Mouse (Mus musculus) cerebellum, adult 9-11 months (tissue): Measurements from ENCODE around the gene Ehbp1l1.

Experiments
- DNase-seq: peaks from one replicate; pipeline ENCODE4 v3.0.0; 2022

Ehbp1l1 gene

DNA sequence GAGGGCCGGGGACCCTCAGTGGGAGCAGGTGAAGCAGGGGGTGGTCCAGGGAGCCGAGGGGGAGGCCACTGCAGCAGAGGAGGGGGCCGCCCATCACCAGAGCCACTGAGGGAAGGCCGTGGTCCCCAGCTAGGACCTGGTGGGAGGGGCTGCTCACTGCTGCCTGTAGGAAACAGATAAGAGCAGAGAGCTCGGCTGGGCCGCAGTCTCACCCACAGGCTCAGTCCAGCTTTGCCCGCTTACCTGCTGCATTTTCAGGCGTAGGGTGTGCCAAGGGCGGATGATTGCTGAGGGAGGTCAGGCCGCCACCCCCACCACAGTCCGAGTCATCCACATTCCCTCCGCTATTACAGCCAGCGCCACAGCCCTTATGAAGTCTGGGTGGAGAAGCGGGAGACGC, 60.7 kb downstream of the Ehbp1l1 start:
- no peak for DNase-seq

DNA sequence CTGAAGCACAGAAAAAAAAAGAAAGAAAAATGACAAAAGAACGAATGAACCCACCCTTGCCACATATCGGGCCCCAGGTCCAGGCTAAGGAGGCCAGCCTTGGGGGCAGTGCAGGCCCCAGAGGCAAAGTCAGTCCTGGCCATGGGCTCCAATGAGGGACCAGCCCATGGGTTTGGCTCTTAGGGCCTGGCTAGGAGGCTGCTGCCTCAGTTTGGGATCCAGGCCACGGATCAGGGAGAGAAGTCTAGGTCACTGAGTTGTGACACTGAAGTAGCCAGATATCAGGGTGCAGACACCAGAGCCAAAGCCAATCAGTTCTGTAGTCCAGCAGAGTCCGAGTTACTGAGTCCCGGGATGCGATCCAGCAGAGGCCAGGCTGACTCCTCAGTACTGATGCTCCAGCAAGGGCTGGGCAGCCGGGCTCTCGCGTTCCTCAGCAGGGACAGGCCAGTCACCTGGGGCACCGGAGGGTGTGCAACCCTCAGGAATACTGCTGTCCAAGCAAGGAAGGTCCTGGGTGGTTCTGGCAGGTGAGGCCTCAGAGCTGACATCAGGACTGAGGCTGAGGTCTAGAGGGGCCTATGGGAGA, 61.4 kb downstream of the Ehbp1l1 start:
- no peak for DNase-seq

DNA sequence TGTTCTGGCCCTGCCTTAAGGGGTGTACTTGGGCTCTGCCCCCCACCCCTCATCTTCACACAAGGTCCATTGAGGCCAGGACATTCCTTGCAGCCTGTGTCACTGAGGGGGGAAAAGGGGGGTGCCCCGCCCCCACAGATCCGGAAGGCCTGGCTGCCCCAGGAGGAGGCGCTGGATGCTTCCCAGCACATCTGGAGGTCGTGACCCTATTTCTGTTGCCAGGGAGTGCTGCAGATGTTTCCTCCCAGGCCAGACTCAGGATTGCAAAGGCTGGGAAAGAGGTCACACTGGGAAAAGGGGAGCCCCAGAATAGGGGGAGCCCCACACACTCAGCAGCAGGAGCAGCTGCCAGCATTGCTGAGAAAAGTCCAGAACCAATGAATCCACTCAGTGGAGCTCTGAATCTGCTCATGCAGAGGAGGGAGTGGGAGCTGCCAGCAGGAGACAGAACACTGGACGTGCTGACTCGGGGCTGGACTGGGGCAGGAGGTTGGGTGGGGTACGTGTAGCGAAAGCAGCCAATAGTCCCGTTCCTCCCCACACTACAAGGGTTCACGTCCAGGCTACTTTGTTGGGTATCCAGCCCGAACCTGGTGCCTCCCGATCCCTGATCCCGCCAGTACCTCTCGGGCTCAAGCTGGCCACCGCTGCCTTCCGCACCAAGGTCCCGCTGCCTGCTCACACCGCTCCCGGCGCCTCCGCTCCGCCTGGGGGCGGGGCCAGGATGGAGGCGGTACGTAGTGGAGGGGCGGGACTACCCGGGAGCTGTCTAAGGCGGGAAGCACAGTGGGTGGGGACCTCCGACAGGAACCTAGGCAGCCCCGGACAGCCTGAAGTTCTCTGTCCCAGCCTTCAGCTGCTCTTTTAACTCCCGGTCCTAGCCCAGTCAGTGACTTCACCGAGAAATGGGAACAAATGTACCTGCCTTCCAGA, 62.9 kb downstream of the Ehbp1l1 start, which contains the start of gene Sipa1:
Gene Sipa1 (minus strand): TSS at position 727 of the 933 bp plus-strand sequence.
- peak; percentile 64 for DNase-seq

DNA sequence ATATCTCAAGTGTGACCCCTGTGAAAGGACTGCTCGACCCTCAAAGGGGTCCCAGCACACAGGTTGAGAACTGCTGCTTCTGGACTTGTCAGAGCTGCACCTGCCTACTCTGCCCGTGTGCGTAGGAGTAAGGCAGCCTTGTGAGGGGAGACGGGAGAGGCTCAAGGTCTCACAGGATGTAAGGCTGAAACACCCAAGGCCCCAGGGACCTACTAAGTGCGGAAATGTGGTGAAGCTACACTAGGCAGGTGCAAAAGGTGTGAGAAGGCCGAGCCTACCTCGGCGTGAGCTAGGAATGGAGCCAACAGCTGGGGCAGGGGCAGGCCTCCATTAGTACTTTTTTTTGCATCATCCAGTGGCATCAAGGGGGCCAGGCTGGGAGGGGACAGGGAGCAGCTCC, 63.8 kb downstream of the Ehbp1l1 start:
- no peak for DNase-seq

DNA sequence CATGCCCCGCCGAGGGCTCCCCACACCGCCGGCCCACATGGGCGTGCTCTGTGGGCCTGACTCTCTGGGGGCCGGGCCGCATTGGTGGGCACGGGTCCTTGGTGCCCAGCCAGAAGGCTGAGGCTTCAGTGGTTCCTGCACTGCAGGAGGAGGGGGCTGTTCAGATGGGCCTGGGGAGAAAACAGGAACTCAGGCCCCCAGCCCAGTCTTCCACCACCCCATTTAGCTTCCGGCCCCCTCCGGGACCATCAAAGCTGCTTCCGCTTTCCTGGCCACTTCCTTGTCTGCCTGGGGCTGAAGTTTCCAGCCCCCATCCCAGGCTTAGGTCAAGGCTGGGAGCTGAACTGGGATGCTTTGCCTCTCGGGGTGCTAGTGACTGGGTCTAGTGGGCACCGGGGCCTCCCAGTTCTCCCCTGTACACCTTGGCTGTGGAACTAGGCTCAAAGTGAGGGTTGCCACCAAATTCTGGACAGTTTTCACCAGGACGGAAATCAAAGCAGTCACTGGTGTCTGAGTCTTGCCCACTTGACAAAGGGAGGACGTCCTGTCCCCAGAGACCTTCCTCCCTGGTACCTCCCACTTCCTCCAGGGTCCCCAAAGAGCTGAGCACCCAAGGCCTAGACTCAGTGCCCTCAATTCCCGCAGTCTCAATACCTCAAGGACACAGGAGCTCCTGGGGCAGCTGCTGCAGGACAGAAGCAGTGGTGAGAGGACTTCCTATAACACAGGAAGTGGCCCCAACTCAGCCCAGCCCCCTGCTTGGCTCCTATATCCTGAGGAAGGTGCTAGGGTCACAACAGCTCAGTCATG, 65.0 kb downstream of the Ehbp1l1 start:
- DNase-seq: no peak
